Mouse (Mus musculus) spleen, postnatal 14 days (tissue): Measurements from ENCODE around the gene Glud1.

Source experiments
- DNase-seq, 2 experiments: peaks; one replicate each; pipeline ENCODE4 v3.0.0; 2021 to 2022; ENCODE audit warnings: low spot score in 2 of 2

Glud1 gene

DNA sequence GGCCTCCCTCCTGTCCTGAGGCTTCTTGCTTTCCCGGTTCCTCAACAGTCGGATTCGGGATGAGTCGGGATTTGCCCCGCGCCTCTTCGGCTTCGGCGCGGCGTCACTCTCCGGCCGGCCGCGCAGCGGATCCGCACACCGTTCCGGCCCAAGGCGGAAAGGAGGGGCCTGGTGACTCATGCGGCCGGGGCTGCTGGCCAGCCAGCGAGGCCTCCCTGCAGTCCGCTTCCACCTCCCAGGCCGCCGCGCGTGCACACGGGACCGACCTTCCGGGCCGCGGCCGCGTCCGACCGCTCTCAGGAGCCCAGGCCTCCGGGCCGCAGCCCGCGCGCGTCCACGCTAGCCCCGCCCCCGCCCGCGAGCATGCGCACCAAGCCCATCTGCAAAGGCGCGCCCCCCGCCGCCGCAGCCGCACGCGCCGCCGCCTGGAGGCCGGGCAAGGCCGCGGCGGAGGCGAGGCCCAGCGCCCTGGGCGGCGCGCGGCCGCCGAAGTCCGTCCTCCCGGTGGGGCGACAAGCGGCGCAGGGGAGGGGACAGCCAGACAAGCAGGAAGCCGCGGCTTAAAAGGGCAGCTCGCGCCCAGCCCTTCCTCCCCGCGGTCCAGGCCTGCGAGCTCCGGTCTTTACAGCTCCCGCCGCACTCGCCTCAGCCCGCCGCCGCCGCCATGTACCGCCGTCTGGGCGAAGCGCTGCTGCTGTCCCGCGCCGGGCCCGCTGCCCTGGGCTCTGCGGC, at the start of gene Glud1, which contains the start of gene Shld2:
Gene Glud1, plus strand, starts transcription at position 494 of the 732 bp plus-strand sequence.
Gene Shld2, minus strand, starts transcription at position 260 of the 732 bp plus-strand sequence.
- DNase-seq = peak; percentile 91 to 93

DNA sequence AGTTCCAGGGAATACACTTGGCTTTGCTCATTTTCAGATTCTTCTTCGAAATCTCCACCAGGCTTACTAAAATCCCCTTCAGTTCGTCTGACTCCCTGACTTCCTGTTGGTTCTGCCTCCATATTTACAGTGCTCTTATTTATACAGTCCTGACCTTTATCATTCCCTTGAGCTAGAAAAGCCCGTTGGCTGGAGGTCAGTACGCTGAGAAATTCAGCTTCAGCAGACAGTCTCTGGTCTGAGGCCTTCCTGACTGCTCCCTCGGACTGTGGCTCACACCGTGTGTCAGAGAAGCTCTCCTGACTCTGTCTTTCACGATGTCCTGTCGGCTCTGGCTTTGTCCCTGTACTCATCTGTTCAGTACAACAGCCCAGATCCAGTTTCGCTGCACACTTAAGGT, 42.5 kb upstream of the Glud1 start:
- DNase-seq = no peak

DNA sequence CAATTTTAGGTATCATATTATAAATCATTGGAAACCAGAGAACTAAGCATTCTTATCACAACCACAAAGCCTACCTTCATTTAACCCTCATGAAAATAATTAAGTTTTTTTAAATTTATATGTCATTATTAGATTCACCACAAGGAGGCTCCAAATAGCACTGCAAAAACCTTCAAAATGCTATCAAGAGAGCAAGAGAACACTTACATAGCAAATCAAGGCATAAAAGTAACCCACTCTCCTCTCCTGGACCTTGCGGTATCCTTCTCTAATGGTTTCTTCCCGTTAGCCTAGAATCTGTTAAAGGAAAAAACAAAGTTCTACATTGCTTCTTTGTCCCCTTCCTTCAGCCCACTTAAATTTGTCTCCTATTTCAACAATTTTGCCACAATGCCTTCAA, 37.2 kb upstream of the Glud1 start:
- no peak for DNase-seq

DNA sequence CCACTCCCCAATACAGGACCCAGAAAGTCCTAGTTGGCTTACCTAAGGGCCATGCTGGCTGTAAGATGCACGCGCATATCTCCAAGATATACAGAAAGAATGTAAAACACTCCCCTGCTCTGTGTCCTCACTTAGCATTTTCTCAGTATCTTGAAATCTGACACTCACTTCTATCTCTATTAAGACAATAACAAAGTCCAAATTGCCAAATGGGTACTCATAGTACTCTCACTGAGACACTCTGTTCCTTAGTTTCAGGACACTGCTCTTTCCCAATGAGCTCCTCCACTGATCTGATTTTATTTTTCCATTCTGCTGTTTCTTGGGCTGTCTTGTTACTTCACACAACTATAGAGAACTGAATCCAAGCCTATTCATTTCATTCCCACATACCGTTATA, 36.4 kb upstream of the Glud1 start:
- DNase-seq = no peak

DNA sequence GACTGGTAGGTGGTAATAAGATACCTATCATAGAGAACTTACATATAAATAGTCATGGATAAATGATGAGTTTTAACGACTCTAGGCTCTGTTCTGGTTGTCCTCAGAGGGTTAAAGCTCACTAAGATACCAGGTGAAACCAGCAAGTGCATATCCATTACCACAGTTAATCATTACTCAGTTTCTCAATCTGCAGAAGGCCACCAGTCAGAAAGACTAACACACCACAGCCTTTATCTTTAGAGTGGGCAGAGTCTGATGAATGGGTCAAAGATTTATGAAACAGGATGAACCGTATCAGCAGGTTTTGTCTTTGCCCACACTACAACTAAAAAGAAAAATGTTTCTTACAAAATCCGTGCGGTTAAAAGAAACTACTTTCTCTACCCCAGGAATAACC, 35.3 kb upstream of the Glud1 start:
- no peak for DNase-seq

DNA sequence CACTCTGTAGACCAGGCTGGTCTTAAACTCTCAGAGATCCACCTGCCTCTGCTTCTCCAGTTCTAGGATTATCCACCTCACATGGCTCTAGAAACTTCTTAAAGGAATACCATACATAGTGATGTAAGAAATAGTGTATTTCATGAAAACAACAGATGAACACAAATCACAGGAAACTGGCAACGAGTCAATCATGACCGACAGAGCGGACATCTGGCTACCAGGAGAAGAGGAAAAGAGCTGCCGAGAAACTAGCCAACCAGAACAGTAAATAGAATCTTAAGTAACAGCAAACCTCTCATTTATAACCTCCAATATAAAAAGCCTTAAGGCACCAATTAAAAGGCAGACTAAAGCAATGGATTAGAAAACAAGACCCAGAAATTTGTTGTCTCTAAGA, 30.8 kb upstream of the Glud1 start:
- DNase-seq = no peak

DNA sequence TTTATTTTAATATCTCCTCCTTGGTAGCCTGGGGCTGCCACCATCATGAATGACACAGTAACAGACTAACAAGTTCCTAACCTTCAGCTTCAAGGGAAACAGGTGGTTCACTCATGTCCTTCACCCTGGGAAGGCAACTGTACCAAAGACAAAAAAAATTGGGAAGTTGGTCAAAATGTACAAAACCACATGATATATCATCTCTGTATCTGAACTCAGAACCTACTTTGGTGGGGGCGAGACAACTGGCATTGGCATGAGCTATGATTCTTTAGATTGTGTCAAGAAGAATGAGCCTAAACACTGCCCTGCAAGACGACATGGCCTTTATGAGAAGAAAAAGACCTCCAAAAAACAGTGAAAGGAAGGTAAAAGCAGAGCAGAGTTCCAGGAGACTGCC, 29.7 kb upstream of the Glud1 start:
- DNase-seq = no peak

DNA sequence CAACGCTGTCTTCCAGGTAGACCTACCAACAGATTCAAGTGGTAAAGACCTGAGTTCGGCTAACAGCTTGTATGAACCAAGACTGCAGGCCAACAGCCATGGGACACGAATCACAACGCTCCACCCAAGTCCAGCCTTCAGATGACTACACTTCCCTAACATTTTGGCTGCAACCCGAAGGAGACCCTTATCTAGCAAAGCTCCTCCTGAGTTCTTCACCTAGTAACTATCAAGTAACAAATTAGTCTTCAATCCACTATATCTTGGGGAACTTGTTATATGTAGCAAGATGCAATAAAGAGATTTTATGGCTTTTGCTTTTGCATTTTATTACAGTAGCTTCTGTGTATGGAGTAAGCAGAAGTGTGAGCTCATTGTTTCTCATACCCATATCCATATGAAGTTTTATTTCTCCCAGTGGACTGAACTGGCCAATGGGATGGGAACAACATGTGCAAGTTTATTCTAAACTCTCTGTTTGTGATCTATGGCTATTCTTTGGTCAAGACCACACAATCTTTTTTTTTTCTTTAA, 28.7 kb upstream of the Glud1 start:
- DNase-seq = no peak

DNA sequence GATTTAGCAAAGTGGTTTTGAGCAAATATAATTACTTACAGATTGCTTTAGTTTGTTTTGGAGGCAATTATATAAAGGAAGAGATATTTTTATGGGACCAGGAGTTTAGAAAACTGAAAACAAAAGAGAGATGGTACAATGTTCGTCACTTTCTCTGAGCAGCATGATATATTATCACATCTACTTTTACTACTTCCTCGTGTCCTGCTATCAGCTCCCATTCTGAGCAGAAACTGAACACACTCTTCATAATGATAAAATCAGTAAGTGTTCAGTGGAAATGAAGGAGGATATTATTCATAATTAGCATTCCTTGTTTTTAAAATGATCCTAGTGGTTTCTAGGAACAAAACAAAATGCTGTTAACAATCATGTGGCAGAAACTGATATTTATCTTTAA, 22.1 kb upstream of the Glud1 start:
- no peak for DNase-seq

DNA sequence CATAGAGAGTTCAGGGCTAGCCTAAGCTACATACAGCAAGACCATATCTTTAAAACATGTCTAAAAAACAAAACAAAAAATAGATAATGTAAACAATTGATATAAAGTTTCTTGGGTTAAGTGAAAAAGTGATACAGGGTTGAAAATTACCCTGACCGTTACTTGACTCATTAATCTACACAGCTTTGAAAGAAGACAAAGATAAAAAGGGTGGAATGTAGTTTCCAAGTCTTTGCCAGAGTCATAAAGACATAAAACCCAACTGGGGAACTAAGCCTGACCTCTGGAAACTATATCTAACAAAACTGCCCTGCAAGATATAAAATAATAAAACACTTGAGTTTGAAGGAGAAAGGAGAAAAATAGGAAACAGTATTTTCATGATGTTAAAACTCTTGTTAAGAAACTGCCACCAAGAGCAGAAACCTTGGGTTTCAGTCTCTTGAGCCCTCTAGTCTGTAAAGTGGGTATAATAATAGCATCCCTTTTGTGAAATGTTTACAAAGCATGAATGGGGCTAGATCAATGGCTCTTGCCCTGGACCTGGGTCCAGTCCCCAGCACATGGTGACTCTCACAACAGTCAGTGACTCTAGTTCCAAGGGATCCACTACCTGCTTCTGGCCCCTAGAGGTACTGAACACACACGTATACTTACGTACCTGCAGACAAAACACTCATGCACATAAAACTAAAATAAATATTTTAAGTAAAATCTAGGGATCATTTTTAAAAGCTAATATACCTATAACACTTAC, 21.1 kb upstream of the Glud1 start:
- no peak for DNase-seq

DNA sequence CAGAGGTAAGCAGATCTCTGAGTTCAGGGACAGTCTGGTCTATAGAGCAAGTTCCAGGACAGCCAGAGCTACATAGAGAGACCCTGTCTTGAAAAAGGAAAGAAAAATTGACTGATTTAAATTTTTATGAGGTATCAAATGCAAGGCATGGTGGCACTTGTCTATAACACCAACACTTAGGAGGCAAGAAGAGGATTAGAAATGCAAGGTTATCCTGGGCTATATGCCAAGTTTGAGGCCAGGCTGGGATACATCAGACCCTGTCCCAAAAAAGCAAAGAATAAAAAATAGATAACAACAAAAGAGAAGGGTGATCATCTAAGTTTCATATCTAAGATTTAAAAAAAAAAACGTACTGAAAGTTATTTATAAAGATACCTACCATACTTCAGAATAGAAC, 20.3 kb upstream of the Glud1 start:
- DNase-seq = no peak

DNA sequence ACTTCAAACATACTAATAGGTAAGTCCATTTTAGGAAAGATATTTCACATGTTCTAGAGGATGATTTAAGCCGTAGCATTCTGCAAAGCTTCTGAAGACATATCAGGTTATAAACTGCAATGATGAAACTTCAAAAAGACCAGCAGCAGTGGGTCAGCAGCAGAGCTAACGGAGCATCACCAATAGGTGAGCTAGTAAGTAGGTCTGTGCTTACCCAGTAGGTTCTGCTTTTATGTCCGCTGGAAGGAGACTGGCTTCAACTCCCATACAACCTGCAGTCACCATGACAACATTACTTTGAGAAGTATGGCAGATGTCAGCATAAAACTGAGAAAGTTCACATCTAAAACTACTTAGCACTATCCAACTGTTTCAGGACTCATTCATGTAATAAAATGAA, 16.9 kb upstream of the Glud1 start:
- no peak for DNase-seq

DNA sequence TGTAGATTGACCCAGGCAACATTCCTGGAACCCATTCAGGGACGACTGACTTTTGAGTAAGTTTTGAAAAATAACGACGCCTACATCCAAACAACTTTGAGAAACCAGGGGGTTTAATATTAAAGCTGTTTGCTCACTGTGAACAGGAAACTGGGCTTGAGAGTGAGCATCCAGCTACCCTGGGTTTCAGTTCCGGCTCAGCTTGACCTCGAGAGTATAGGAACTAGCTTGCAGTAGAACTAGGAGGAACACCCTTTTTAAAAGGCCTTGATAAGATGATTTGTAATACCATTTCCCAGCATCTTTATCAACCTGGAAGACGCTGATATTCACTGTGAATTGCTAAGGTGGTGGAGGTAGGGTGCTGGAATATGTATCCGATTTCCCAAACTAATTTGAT, 14.2 kb upstream of the Glud1 start:
- no peak for DNase-seq

DNA sequence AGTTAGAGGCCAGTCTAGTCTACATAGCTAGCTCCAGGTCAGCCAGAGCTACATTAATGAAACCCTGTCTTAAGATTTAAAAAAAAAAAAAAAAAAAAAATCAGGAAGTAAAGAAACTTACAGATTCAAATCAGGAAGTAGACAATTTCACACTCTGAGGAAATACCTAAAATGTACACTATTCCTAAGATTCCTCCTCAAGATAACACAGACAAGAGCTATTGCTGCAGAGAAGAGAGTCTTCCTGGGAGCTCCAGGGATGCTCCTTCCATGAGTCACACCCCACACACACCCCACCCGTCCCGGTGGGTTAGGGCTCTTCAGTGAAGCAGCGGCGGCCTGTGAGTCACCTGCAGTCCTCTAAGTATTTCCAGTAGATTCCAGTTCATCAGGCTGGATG, 13.5 kb upstream of the Glud1 start:
- DNase-seq = no peak

DNA sequence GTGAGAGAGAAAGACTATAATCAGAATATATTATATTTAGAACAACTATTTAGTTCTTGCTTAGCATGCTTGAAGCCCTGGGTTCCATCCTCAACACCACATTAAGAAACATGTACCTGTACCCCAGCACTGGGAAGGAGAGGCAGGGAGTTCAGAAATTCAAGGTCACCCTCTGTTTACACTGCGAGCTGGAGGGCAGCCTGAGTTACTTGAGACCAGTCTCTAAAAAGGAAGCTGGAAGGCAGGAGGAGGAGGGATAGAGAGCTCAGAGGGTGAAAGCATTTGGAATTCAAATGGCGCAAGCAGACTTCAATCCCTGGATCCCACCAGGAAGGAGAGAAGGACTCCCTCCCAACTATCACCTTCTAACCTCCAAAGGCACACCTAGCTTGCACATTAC, 12.9 kb upstream of the Glud1 start:
- DNase-seq = no peak

DNA sequence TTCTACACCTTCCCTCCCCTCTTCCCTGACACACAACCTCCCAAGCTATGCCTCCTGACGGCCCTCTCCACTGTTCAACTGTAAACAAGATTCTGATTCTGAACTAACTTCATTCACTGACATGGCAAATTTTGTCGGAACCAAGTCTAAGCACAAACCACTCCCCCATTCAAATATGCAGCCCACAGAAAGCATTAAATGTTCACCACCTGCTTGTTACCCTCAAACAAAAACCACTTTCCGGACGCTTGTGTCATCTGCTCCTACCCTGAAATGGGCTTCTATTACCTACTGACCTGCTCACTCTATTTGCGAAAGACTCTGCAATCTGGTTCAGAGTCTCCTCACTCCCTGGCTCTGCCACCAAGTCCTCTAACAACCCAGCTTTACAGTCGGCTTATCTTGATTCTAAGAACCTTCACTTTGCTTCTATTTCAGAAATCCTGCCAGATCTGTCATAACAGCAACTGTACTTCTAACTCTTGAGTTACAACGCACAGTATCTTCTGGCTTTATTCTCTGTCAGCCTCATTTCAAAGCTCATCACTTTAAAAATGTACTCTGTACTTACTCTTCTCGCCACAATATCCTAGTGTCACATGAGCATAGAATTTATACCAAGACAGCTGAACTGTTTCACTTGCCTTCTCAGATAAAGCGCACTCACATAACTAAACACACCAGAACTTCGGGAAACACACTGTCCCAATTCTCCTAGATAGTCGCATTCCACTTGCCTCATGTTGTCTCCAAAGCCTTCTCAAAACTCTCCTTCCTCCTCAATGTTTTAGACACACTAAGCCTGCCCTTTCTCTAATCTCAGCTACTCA, 11.4 kb upstream of the Glud1 start:
- DNase-seq = no peak

DNA sequence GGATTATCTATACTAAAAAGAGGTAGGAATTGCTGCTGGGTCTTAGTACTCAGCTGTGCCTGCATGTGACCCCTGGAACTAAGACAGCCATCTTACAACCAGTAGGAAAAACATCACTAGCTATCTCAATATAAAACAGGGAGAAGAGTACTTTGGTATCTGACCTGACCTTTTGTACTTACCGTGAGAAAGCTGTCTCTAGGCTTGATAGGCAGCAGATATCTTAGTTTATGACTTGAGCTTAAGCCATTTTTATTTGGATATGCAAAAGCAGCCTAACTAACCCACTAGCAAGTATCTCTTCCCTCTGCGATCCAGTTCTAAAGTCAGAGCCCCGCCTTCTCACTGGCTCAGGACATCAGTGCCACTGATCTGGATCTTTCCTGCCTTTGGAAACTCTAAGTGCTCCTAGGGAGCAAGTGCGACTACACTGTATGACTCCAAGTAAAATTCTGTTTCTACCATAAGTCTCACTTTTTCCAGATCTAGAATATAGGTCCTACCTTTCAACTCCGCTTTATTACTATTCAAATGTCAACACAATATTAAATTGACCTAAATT, 7.8 kb upstream of the Glud1 start:
- no peak for DNase-seq

DNA sequence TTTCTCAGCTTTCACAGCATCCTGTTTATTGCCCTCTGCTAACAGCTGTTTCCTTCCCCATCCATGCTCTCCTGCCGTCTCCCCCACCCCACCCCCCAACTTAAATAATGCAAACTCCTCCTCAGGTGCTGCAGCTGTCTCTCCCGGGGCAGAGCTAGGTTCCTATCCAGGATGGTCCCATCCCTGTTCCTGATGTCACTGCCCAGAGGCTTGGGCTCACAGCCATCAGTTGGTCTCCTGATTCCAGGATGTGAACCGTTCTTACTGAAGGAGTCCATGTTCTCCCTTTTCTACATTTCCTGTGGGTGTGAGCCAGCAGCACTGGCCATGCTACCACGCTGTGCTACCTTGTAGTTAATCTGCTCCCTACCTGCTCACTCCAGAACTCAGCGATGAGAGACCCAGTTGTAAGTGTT, 7.3 kb upstream of the Glud1 start:
- no peak for DNase-seq

DNA sequence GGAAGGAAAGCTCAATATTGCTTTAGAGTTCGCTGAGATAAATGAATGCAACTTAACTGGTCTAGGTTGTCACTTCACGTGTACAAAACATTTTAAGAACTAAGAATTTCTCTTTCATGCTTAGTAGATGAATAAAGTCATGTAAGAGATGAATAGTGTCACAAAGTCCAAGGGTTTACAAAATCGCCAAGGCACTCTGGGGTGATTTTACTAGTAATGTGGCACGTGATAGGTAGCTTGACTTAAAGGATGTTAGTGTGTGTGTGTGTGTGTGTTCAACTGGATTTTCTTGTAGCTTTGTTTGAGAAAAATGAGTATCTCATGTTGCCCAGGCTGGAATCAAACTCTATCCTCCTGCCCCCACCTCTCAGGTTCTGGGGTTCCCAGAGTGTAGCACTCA, 1.3 kb upstream of the Glud1 start:
- no peak for DNase-seq

DNA sequence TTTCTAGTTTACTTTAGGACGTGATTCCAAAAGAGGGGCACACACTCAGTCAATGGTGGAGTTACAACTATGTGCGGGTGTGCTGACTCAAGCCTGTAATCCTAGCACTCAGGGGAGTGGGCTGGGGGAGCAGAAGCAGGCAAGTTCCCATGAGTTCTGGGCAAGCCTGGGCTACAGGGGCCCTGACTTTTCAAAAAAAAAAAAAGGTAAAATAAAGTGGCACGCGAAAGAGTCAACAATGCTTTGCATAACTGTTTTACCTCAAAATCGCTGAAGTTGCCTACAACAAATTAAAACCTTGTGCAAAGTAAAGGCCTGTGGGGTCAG, 657 bp upstream of the Glud1 start:
- no peak for DNase-seq

DNA sequence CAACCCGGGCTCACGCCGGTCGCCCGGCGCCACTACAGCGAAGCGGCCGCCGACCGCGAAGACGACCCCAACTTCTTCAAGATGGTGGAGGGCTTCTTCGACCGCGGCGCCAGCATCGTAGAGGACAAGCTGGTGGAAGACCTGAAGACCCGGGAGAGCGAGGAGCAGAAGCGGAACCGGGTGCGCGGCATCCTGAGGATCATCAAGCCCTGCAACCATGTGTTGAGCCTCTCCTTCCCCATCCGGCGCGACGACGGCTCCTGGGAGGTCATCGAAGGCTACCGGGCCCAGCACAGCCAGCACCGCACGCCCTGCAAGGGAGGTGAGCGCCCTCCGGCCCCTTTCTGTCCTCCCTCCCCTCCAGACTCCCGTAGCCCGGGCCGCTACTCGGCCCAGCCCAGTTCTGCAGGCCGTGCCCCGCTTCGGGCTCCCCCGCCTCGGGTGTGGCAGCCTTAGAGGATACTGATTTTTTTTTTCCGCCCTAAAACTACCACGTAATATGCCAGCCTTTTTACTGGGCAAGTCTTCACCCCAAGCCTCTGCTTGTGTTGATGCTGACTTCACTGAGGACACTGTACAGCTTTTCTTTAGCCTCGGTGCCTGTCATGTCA, 599 bp downstream of the Glud1 start:
- DNase-seq = peak; percentile 25

DNA sequence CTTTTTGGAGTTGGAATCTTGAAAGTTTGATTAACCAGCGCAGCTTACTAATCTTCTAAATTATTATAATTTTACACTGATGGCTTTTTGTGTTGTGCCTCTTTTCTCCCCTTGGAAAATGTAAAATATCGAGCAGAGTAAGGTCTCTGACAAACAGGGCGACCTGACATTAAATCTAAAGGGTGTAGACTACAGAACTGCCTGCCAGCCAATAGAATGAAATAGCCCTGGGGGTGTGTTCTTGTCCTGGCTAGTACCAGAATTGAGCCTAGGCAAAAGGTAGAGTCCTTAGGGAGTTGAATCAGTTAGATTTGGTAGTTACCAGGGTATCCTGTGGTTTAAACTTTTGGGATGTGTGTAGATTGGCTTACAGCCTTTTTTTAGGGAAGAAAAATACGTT, 1.2 kb downstream of the Glud1 start:
- DNase-seq = no peak
